Mouse (Mus musculus): Measurements from ENCODE around the gene Cxcr3. TPM values are rescaled to one million over a fixed set of nuclear protein-coding genes. Genes with fewer than 3 reads are reported as not detected.
A peak's percentile ranks its signal among the peaks of the same experiment; 100 is the strongest.

The Cxcr3 gene
- polyA plus RNA-seq (2012; ENCODE audit: insufficient read depth, insufficient read length, missing spikeins): 7.0 and 7.9 TPM in 2 replicates

GRCm38 (mm10) chrX:101733828-101734319 is at the start of gene Cxcr3:
Cxcr3 (minus strand) TSS chrX:101734269.
- peak within 1 kb of the TSS; percentile 55 for H3K4me3 ChIP-seq (ENCODE audit: insufficient read depth, low read length)
- H3K4me1 ChIP-seq (ENCODE audit: control insufficient read depth, insufficient read depth, low read length): peaks cover 28% of the 10 kb centered on the region
- H3K27ac ChIP-seq (ENCODE audit: insufficient read depth, low read depth, low read length): peak within 1 kb of the TSS; percentile 97
- TF ChIP-seq CTCF (IDR thresholded peaks at IDR 0.05; ENCODE audit: low read depth, low read length) (no peak), POLR2A (IDR thresholded peaks at IDR 0.05; ENCODE audit: borderline replicate concordance, low read depth, low read length) (no peak)

GRCm38 (mm10) chrX:101772035-101772434 is 38.0 kb upstream of the Cxcr3 start:
- TF ChIP-seq CTCF (IDR thresholded peaks at IDR 0.05; ENCODE audit: low read depth, low read length) (no peak), POLR2A (IDR thresholded peaks at IDR 0.05; ENCODE audit: borderline replicate concordance, low read depth, low read length) (no peak)
- no peak overlapping the region for H3K27ac ChIP-seq (ENCODE audit: insufficient read depth, low read depth, low read length)

GRCm38 (mm10) chrX:101770307-101770706 is 36.2 kb upstream of the Cxcr3 start:
- H3K27ac ChIP-seq (ENCODE audit: insufficient read depth, low read depth, low read length): peak overlapping the region; percentile 87

More at GRCm38 (mm10) chrX:101772035-101772434, 38.0 kb upstream of the Cxcr3 start:
- Histone ChIP-seq H3K4me1 (ENCODE audit: control insufficient read depth, insufficient read depth, low read length) (peaks cover 24% of the 10 kb centered on the region), H3K4me3 (ENCODE audit: insufficient read depth, low read length) (no peak overlapping the region)

GRCm38 (mm10) chrX:101769478-101769877 is 35.4 kb upstream of the Cxcr3 start:
- H3K27ac ChIP-seq (ENCODE audit: insufficient read depth, low read depth, low read length): peak overlapping the region; percentile 87
- H3K4me3 ChIP-seq (ENCODE audit: insufficient read depth, low read length): no peak overlapping the region
- H3K4me1 ChIP-seq (ENCODE audit: control insufficient read depth, insufficient read depth, low read length): peaks cover 27% of the 10 kb centered on the region
- TF ChIP-seq POLR2A (IDR thresholded peaks at IDR 0.05; ENCODE audit: borderline replicate concordance, low read depth, low read length) (no peak), CTCF (IDR thresholded peaks at IDR 0.05; ENCODE audit: low read depth, low read length) (no peak)

More at GRCm38 (mm10) chrX:101770307-101770706, 36.2 kb upstream of the Cxcr3 start:
- Histone ChIP-seq H3K4me3 (ENCODE audit: insufficient read depth, low read length) (no peak overlapping the region), H3K4me1 (ENCODE audit: control insufficient read depth, insufficient read depth, low read length) (peaks cover 27% of the 10 kb centered on the region)
- TF ChIP-seq CTCF (IDR thresholded peaks at IDR 0.05; ENCODE audit: low read depth, low read length): no peak
- no peak for TF ChIP-seq POLR2A (IDR thresholded peaks at IDR 0.05; ENCODE audit: borderline replicate concordance, low read depth, low read length)

GRCm38 (mm10) chrX:101767280-101767679 is 33.2 kb upstream of the Cxcr3 start:
- H3K4me1 ChIP-seq (ENCODE audit: control insufficient read depth, insufficient read depth, low read length): peaks cover 27% of the 10 kb centered on the region
- no peak for TF ChIP-seq CTCF (IDR thresholded peaks at IDR 0.05; ENCODE audit: low read depth, low read length)
- no peak for TF ChIP-seq POLR2A (IDR thresholded peaks at IDR 0.05; ENCODE audit: borderline replicate concordance, low read depth, low read length)
- H3K27ac ChIP-seq (ENCODE audit: insufficient read depth, low read depth, low read length): no peak overlapping the region
- no peak overlapping the region for H3K4me3 ChIP-seq (ENCODE audit: insufficient read depth, low read length)

GRCm38 (mm10) chrX:101765111-101765510 is 31.0 kb upstream of the Cxcr3 start:
- TF ChIP-seq POLR2A (IDR thresholded peaks at IDR 0.05; ENCODE audit: borderline replicate concordance, low read depth, low read length) (no peak), CTCF (IDR thresholded peaks at IDR 0.05; ENCODE audit: low read depth, low read length) (no peak)
- no peak overlapping the region for H3K4me3 ChIP-seq (ENCODE audit: insufficient read depth, low read length)

GRCm38 (mm10) chrX:101764621-101765020 is 30.6 kb upstream of the Cxcr3 start:
- TF ChIP-seq CTCF (IDR thresholded peaks at IDR 0.05; ENCODE audit: low read depth, low read length): no peak
- TF ChIP-seq POLR2A (IDR thresholded peaks at IDR 0.05; ENCODE audit: borderline replicate concordance, low read depth, low read length): no peak
- H3K4me3 ChIP-seq (ENCODE audit: insufficient read depth, low read length): no peak overlapping the region
- no peak overlapping the region for H3K27ac ChIP-seq (ENCODE audit: insufficient read depth, low read depth, low read length)
- peaks cover 14% of the 10 kb centered on the region for H3K4me1 ChIP-seq (ENCODE audit: control insufficient read depth, insufficient read depth, low read length)

More at GRCm38 (mm10) chrX:101765111-101765510, 31.0 kb upstream of the Cxcr3 start:
- peaks cover 19% of the 10 kb centered on the region for H3K4me1 ChIP-seq (ENCODE audit: control insufficient read depth, insufficient read depth, low read length)
- H3K27ac ChIP-seq (ENCODE audit: insufficient read depth, low read depth, low read length): no peak overlapping the region

- Histone ChIP-seq H3K4me3 (ENCODE audit: insufficient read depth, low read length) (no peak overlapping the region), H3K27ac (ENCODE audit: insufficient read depth, low read depth, low read length) (no peak overlapping the region), H3K4me1 (ENCODE audit: control insufficient read depth, insufficient read depth, low read length) (peaks cover 2% of the 10 kb centered on the region)
- TF ChIP-seq POLR2A (IDR thresholded peaks at IDR 0.05; ENCODE audit: borderline replicate concordance, low read depth, low read length) (no peak), CTCF (IDR thresholded peaks at IDR 0.05; ENCODE audit: low read depth, low read length) (no peak)
Observed at GRCm38 (mm10) chrX:101754478-101754877, 20.4 kb upstream of the Cxcr3 start.

GRCm38 (mm10) chrX:101750144-101750543 is 16.1 kb upstream of the Cxcr3 start:
- TF ChIP-seq CTCF (IDR thresholded peaks at IDR 0.05; ENCODE audit: low read depth, low read length): no peak
- no peak for TF ChIP-seq POLR2A (IDR thresholded peaks at IDR 0.05; ENCODE audit: borderline replicate concordance, low read depth, low read length)
- Histone ChIP-seq H3K4me3 (ENCODE audit: insufficient read depth, low read length) (no peak overlapping the region), H3K27ac (ENCODE audit: insufficient read depth, low read depth, low read length) (no peak overlapping the region), H3K4me1 (ENCODE audit: control insufficient read depth, insufficient read depth, low read length) (peaks cover 10% of the 10 kb centered on the region)

- TF ChIP-seq CTCF (IDR thresholded peaks at IDR 0.05; ENCODE audit: low read depth, low read length) (no peak), POLR2A (IDR thresholded peaks at IDR 0.05; ENCODE audit: borderline replicate concordance, low read depth, low read length) (no peak)
- Histone ChIP-seq H3K4me3 (ENCODE audit: insufficient read depth, low read length) (no peak overlapping the region), H3K4me1 (ENCODE audit: control insufficient read depth, insufficient read depth, low read length) (peaks cover 13% of the 10 kb centered on the region), H3K27ac (ENCODE audit: insufficient read depth, low read depth, low read length) (no peak overlapping the region)
Observed at GRCm38 (mm10) chrX:101741064-101741433, 7.0 kb upstream of the Cxcr3 start.
